Mouse (Mus musculus): ENCODE measurements around the gene Suclg2. TPM values are rescaled to one million over a fixed set of nuclear protein-coding genes. Genes with fewer than 3 reads are reported as not detected.

Gene Suclg2
- polyA plus RNA-seq, 1 experiment from 2014 or later, result 67.7 TPM

DNA sequence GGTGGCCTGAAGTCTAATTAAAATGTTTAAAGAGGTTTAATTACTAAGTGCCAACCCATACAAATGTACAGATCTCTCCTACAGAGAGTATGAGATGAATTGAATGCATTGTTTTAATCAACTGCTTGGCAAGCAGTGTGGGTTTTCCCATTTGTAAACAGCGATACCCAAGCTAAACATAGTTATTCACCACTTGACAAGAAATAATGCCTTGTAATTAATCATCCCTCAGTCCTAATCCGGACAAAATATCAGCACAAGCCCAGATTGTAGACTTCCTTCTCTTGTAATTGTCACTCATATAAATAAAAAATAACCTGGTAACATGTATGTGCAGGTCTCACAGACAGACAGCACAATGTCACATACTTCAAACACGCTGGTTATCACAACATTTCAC is 183.4 kb downstream of the Suclg2 start:
- Histone ChIP-seq H3K9me3 (ENCODE audit: control insufficient read depth, low read length) (no peaks in the 10 kb centered on the region), H3K4me3 (ENCODE audit: low read length) (no peak overlapping the region), H3K4me1 (replicated peaks; ENCODE audit: control insufficient read depth, insufficient read depth, low read length) (no peaks in the 10 kb centered on the region), H3K27ac (ENCODE audit: low read length) (no peak overlapping the region), H3K27me3 (ENCODE audit: control insufficient read depth, insufficient read depth, low read depth, low read length) (no peaks in the 10 kb centered on the region), H3K36me3 (ENCODE audit: control insufficient read depth, insufficient read depth, low read length) (no peaks in the 10 kb centered on the region), H3K9ac (ENCODE audit: low read length) (no peak overlapping the region), H3K4me2 (ENCODE audit: low read depth, low read length) (no peak overlapping the region)
- peak; percentile 23; the same call in 1 of the 2 replicates for ATAC-seq (ENCODE audit: low read depth)
- WGBS, result 61% methylated on average over 3 of the region's 3 CpGs

DNA sequence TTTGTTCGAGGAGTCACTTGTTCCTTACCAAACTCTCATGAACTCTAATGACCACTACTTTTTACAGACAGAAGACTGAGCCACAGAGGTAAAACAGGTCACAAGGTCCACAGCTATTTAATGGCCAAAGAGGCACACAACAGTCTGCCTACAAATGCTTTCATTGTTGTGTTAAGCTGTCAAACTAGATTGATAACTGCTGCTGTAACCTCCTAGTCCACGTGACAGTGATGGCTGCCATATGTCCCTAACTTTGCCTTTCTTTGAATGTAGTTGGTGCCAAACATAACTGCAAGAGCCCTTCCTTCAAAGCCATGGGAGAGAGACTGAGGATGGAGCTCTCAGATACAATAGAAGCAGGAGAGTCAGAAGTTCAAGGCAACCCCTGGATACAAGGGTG is 198.8 kb downstream of the Suclg2 start:
- no peak overlapping the region for H3K4me2 ChIP-seq (ENCODE audit: low read depth, low read length)
- no peak overlapping the region for H3K27ac ChIP-seq (ENCODE audit: low read length)
- no peak overlapping the region for H3K9ac ChIP-seq (ENCODE audit: low read length)
- peaks cover 5% of the 10 kb centered on the region; the same call in 1 of the 2 replicates for H3K4me1 ChIP-seq (replicated peaks; ENCODE audit: control insufficient read depth, insufficient read depth, low read length)
- no peaks in the 10 kb centered on the region for H3K27me3 ChIP-seq (ENCODE audit: control insufficient read depth, insufficient read depth, low read depth, low read length)
- peak; percentile 59; the same call in 1 of the 2 replicates for ATAC-seq (ENCODE audit: low read depth)
- no peak overlapping the region for H3K4me3 ChIP-seq (ENCODE audit: low read length)
- no peaks in the 10 kb centered on the region for H3K36me3 ChIP-seq (ENCODE audit: control insufficient read depth, insufficient read depth, low read length)
- H3K9me3 ChIP-seq (ENCODE audit: control insufficient read depth, low read length), result no peaks in the 10 kb centered on the region
- WGBS, result 35% methylated on average over 2 of the region's 2 CpGs

DNA sequence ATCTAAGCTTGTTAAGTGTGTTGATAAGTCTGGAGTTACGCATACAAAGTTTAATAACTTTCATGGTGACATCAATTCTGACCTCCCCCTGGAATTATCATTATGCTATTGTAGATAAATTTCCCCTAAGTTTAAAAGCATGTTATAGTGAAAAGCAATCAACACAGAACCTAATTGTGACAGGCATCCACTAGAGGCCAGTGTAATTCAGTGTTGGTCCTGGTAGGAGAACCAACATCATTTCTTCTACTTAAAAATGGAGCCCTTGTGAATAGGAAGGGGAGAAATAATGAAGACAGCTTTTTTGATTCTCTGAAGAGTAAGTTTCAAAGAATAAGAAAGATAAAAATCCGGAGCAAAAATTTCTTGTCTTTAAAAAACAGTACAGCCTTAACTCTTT is 200.2 kb downstream of the Suclg2 start:
- H3K9me3 ChIP-seq (ENCODE audit: control insufficient read depth, low read length), result no peaks in the 10 kb centered on the region
- H3K4me2 ChIP-seq (ENCODE audit: low read depth, low read length), result no peak overlapping the region
- WGBS, result 61% methylated on average over 2 of the region's 2 CpGs
- no peak overlapping the region for H3K4me3 ChIP-seq (ENCODE audit: low read length)
- H3K27me3 ChIP-seq (ENCODE audit: control insufficient read depth, insufficient read depth, low read depth, low read length), result no peaks in the 10 kb centered on the region
- no peak overlapping the region for H3K9ac ChIP-seq (ENCODE audit: low read length)
- no peaks in the 10 kb centered on the region for H3K36me3 ChIP-seq (ENCODE audit: control insufficient read depth, insufficient read depth, low read length)
- H3K27ac ChIP-seq (ENCODE audit: low read length), result no peak overlapping the region
- ATAC-seq (ENCODE audit: low read depth), result no peak
- peaks cover 5% of the 10 kb centered on the region; the same call in 1 of the 2 replicates for H3K4me1 ChIP-seq (replicated peaks; ENCODE audit: control insufficient read depth, insufficient read depth, low read length)

DNA sequence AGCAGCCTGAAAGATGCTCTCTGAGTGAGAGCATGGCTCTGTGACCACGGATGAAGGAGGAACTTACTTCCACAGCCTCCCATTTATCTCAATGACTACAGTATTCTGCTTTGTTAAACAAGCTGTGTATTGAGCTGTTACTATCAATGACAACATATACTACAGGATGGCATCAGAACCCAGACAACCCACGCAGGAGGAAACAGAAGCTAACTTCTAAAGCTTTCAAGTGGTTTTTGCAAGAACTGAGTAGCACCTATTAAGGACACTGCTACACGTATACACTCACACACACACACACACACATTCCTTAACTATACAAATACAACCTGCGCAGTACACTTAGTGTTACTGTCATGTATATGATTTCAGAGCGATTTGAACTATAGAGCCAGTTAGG is 202.9 kb downstream of the Suclg2 start:
- WGBS, result 64% methylated on average over 5 of the region's 5 CpGs
- no peak for ATAC-seq (ENCODE audit: low read depth)
- Histone ChIP-seq H3K9ac (ENCODE audit: low read length) (no peak overlapping the region), H3K36me3 (ENCODE audit: control insufficient read depth, insufficient read depth, low read length) (0 out of 2 replicates have a peak, but pooled peaks cover 2% of the 10 kb centered on the region), H3K9me3 (ENCODE audit: control insufficient read depth, low read length) (no peaks in the 10 kb centered on the region), H3K27ac (ENCODE audit: low read length) (no peak overlapping the region), H3K4me2 (ENCODE audit: low read depth, low read length) (no peak overlapping the region), H3K4me1 (replicated peaks; ENCODE audit: control insufficient read depth, insufficient read depth, low read length) (peaks cover 5% of the 10 kb centered on the region; the same call in 1 of the 2 replicates), H3K27me3 (ENCODE audit: control insufficient read depth, insufficient read depth, low read depth, low read length) (no peaks in the 10 kb centered on the region), H3K4me3 (ENCODE audit: low read length) (no peak overlapping the region)

DNA sequence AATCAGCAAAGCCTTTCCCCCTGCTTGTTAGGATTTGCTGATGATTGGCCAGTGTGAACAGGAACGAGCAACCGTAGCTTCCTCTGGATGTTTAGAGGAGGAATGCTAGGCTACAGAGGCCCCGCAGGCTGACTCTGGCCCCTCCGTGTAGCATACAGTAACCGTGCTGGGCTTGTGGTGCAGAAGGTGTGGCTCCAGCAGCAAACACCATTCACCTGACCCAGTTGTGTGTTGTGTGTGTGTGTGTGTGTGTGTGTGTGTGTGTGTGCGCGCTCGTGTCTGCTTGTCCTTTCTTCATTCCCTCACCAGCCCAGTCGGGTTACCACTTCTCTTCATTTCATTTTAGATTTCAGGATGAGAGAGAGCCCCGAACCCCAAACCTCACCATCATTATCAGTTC is 203.9 kb downstream of the Suclg2 start:
- Histone ChIP-seq H3K4me1 (replicated peaks; ENCODE audit: control insufficient read depth, insufficient read depth, low read length) (peaks cover 5% of the 10 kb centered on the region; the same call in 1 of the 2 replicates), H3K27ac (ENCODE audit: low read length) (no peak overlapping the region), H3K4me2 (ENCODE audit: low read depth, low read length) (no peak overlapping the region), H3K4me3 (ENCODE audit: low read length) (no peak overlapping the region), H3K9ac (ENCODE audit: low read length) (no peak overlapping the region), H3K36me3 (ENCODE audit: control insufficient read depth, insufficient read depth, low read length) (0 out of 2 replicates have a peak, but pooled peaks cover 2% of the 10 kb centered on the region), H3K9me3 (ENCODE audit: control insufficient read depth, low read length) (no peaks in the 10 kb centered on the region), H3K27me3 (ENCODE audit: control insufficient read depth, insufficient read depth, low read depth, low read length) (no peaks in the 10 kb centered on the region)
- 77% methylated on average over 10 of the region's 10 CpGs for WGBS
- no peak for ATAC-seq (ENCODE audit: low read depth)

DNA sequence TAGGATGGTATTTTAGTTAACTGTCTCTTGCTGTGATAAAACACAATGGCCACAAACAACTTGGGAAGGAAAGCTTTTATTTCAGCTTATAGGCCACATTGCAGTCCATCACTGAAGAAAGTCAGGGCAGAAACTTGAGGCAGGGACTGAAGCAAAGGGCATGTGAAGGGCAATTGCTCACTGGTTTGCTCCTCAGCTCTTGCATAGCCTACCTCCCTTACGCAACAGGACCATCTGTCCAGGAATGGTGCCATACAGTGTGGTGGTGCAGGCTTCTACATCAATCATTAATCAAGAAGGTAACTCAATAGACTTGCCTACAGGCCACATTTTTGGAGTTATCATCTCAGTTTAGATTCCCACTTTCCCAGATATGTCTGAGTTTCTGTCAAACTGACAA is 206.9 kb downstream of the Suclg2 start:
- Histone ChIP-seq H3K27ac (ENCODE audit: low read length) (no peak overlapping the region), H3K27me3 (ENCODE audit: control insufficient read depth, insufficient read depth, low read depth, low read length) (no peaks in the 10 kb centered on the region), H3K36me3 (ENCODE audit: control insufficient read depth, insufficient read depth, low read length) (0 out of 2 replicates have a peak, but pooled peaks cover 2% of the 10 kb centered on the region), H3K4me3 (ENCODE audit: low read length) (no peak overlapping the region), H3K9ac (ENCODE audit: low read length) (no peak overlapping the region), H3K4me1 (replicated peaks; ENCODE audit: control insufficient read depth, insufficient read depth, low read length) (peaks cover 3% of the 10 kb centered on the region; the same call in 1 of the 2 replicates), H3K4me2 (ENCODE audit: low read depth, low read length) (no peak overlapping the region), H3K9me3 (ENCODE audit: control insufficient read depth, low read length) (no peaks in the 10 kb centered on the region)
- 89% methylated on average over 1 of the region's 1 CpGs for WGBS
- ATAC-seq (ENCODE audit: low read depth), result no peak

DNA sequence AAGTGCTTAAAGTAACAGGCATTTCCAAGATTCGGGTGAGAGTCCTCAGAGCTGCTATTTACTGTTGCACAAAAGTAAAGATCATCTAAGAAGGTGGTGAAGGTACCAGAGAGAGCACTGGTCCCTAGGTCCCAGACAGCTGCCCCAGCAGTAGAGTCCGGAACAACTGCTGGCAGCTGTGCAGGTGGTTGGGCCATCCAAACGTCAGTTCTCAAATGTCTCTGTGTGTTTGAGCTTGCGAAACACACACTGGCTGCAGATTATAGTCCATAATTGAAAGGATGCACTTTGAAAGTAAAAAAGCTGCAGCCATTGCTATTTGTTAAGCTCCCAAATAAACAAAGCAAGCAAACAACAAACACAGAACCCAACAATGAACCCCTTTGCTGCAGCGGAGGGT is 217.8 kb downstream of the Suclg2 start:
- no peaks in the 10 kb centered on the region for H3K9me3 ChIP-seq (ENCODE audit: control insufficient read depth, low read length)
- no peaks in the 10 kb centered on the region for H3K27me3 ChIP-seq (ENCODE audit: control insufficient read depth, insufficient read depth, low read depth, low read length)
- H3K9ac ChIP-seq (ENCODE audit: low read length), result no peak overlapping the region
- no peak overlapping the region for H3K4me2 ChIP-seq (ENCODE audit: low read depth, low read length)
- H3K27ac ChIP-seq (ENCODE audit: low read length), result no peak overlapping the region
- ATAC-seq (ENCODE audit: low read depth), result no peak
- peaks cover 4% of the 10 kb centered on the region; the same call in 1 of the 2 replicates for H3K4me1 ChIP-seq (replicated peaks; ENCODE audit: control insufficient read depth, insufficient read depth, low read length)
- WGBS, result 54% methylated on average over 5 of the region's 5 CpGs
- no peak overlapping the region for H3K4me3 ChIP-seq (ENCODE audit: low read length)
- H3K36me3 ChIP-seq (ENCODE audit: control insufficient read depth, insufficient read depth, low read length), result no peaks in the 10 kb centered on the region

DNA sequence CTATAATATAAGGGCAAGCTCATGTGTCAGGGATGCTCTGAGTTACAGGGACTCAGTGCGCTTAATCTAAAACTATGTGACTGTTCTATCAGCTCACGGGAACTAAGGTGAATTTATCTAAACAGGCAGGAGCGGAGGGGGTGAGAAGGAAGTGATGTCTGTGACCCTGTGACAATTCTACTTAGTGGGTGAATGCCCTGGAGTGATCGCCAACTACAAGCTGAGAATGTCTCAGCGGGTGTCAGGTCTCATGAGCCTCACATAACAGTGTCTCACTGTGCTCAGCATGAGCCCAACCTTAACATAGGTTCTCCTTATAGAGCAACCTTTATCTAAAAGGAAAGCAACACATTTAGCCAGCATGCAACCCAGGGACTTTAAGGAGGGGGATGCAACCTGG is 219.0 kb downstream of the Suclg2 start:
- no peak for ATAC-seq (ENCODE audit: low read depth)

DNA sequence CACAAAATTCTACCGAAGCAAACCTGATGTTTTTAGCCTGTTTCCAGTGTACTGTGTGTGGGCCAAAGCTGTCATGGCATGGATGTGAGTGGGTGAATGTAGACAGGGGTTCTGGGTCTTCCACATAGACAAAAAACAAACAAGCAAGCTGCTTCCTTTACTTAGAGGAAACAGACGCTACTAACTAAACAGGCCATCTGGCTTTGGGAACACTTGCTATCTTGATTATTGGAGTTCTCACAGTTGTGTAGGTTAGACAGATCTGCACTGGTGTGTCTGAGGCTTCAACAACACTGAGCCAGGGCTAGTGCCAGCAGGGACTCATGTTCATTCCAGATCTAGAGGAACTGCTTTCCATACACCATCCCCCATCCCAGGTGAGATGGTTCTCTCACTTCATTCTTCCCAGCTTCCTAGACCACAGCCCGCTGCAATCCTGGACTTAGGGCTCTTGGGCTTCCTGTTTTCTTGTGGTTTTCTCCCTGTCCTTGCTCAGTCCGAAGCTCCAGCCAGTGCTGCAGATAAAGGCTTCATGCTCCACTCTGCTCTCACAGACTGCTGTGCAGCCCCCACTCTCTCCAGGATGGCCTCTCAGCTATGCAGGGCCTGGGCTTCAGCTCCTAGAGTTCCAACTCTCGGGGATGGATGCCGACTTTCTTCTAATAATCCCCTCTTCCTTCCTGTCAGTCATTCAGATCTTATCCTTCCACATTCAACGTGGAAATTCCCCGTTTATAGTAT is 226.2 kb downstream of the Suclg2 start:
- Histone ChIP-seq H3K4me3 (ENCODE audit: low read length) (no peak overlapping the region), H3K9me3 (ENCODE audit: control insufficient read depth, low read length) (no peaks in the 10 kb centered on the region), H3K9ac (ENCODE audit: low read length) (no peak overlapping the region), H3K36me3 (ENCODE audit: control insufficient read depth, insufficient read depth, low read length) (no peaks in the 10 kb centered on the region), H3K4me1 (replicated peaks; ENCODE audit: control insufficient read depth, insufficient read depth, low read length) (no peaks in the 10 kb centered on the region), H3K27ac (ENCODE audit: low read length) (no peak overlapping the region), H3K4me2 (ENCODE audit: low read depth, low read length) (no peak overlapping the region), H3K27me3 (ENCODE audit: control insufficient read depth, insufficient read depth, low read depth, low read length) (no peaks in the 10 kb centered on the region)
- no peak for ATAC-seq (ENCODE audit: low read depth)
- WGBS, result 57% methylated on average over 8 of the region's 8 CpGs

More for the DNA sequence above, 219.0 kb downstream of the Suclg2 start:
- H3K9ac ChIP-seq (ENCODE audit: low read length), result no peak overlapping the region
- no peak overlapping the region for H3K4me3 ChIP-seq (ENCODE audit: low read length)
- no peaks in the 10 kb centered on the region for H3K36me3 ChIP-seq (ENCODE audit: control insufficient read depth, insufficient read depth, low read length)
- no peaks in the 10 kb centered on the region for H3K27me3 ChIP-seq (ENCODE audit: control insufficient read depth, insufficient read depth, low read depth, low read length)
- no peak overlapping the region for H3K27ac ChIP-seq (ENCODE audit: low read length)
- H3K4me1 ChIP-seq (replicated peaks; ENCODE audit: control insufficient read depth, insufficient read depth, low read length), result peaks cover 4% of the 10 kb centered on the region; the same call in 1 of the 2 replicates
- no peaks in the 10 kb centered on the region for H3K9me3 ChIP-seq (ENCODE audit: control insufficient read depth, low read length)
- WGBS, result 72% methylated on average over 5 of the region's 5 CpGs
- no peak overlapping the region for H3K4me2 ChIP-seq (ENCODE audit: low read depth, low read length)
